Mouse (Mus musculus): ENCODE data around the gene Vmn1r26.
"Not testable (repeated sequence)": the region's sequence is repeated elsewhere in the genome, so short reads cannot be mapped to it uniquely, and the experiment has no call there.

Vmn1r26 gene

GRCm38 (mm10) chr6:58015059-58015458, at the start of gene Vmn1r26:
Gene Vmn1r26 (minus strand): TSS chr6:58015159.
- in situ Hi-C loops (cut with MboI, MseI) = no loop called here

DNA sequence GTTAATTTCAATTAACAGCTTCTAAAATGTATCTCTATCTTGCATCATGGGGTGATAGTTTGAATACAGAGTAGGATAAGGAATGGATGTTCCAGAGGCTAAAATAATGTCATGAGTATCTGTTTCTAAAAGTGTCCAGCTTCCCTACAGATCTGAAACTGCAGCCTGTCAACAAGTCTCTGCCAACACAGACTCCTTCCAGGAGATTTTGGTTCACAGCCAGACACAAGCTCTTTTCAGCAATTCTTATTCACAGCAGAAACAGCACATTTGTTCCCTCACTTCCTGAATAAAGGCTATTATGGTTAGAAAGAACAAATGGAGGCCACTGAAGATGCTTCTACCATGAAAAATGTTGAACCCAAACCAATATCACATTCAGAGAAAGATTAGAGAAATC, 29.1 kb upstream of the Vmn1r26 start:
- in situ Hi-C loops (cut with MboI, MseI) = no loop called here

DNA sequence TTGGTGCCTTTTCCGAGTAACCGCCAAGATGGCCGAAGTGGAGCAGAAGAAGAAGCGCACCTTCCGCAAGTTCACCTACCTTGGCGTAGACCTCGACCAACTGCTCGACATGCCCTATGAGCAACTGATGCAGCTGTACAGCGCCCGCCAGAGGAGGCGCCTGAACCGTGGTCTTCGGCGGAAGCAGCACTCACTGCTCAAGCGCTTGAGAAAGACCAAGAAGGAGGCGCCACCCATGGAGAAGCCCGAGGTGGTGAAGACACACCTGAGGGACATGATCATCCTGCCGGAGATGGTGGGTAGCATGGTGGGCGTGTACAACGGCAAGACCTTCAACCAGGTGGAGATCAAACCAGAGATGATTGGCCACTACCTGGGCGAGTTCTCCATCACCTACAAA, 2.5 kb upstream of the Vmn1r26 start:
- in situ Hi-C loops (cut with MboI, MseI) = not testable (repeated sequence)

DNA sequence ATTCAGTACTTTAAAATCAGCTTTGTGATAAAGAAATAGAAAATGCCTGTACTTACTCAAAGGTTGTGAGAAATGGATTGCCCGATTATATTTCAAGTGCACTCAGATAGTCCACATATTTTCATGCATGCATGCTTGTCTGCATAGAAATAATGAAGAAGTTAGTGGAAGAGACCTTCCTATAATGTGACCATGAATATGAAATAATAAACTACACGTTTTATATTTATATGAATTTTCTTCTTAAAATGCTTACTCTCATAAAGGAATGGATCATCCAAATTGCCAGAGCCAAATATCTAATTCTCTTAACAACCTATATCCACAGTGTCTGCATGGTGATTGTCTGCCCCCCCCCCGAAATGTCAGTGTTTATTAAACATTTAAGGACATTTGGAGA, 34.2 kb downstream of the Vmn1r26 start, which contains the start of gene Vmn1r25:
Gene Vmn1r25, minus strand, starts transcription at position 101 of the 400 bp plus-strand sequence.
- in situ Hi-C loops (cut with MboI, MseI) = no loop called here

DNA sequence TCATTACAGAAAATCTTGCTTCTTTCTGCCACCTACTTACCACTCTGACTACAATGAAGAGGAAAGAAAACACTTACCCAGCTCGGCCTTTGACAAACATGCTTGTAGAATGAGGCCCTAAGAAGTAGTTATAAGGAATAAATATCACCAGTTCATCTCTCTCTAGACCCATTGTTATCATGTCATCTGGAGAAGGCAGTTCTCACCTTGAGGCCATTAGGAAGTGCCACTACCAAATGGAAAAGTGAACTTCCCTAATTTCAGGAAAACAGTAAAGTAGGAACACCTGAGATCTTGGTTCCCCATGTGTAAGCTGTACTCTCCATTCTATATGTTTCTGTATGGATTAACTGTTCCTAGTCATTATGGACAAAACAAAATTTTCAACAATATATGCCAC, 53.6 kb downstream of the Vmn1r26 start, which contains the start of gene Vmn1r24:
Gene Vmn1r24, minus strand, starts transcription at position 101 of the 400 bp plus-strand sequence.
- in situ Hi-C loops (cut with MboI, MseI) = not testable (repeated sequence)
